Mouse (Mus musculus): ENCODE results near the gene Pla2g2c. TPM values are rescaled to one million over a fixed set of nuclear protein-coding genes. Genes with fewer than 3 reads are reported as not detected.

The Pla2g2c gene
- polyA plus RNA-seq, 1 experiment from 2014 or later, result 0.25 TPM

GRCm38 (mm10) chr4:138755983-138756382 is 31.4 kb downstream of the Pla2g2c start:
- Histone ChIP-seq H3K4me1 (replicated peaks) (0 out of 2 replicates have a peak, but pooled peaks cover 13% of the 10 kb centered on the region), H3K36me3 (no peaks in the 10 kb centered on the region), H3K9ac (no peak overlapping the region), H3K4me3 (replicated peaks) (no peak overlapping the region), H3K27ac (no peak overlapping the region), H3K4me2 (replicated peaks) (no peak overlapping the region), H3K27me3 (replicated peaks) (no peaks in the 10 kb centered on the region), H3K9me3 (no peaks in the 10 kb centered on the region)
- ATAC-seq, result no peak
- 83% methylated on average over 11 of the region's 11 CpGs for WGBS

DNA sequence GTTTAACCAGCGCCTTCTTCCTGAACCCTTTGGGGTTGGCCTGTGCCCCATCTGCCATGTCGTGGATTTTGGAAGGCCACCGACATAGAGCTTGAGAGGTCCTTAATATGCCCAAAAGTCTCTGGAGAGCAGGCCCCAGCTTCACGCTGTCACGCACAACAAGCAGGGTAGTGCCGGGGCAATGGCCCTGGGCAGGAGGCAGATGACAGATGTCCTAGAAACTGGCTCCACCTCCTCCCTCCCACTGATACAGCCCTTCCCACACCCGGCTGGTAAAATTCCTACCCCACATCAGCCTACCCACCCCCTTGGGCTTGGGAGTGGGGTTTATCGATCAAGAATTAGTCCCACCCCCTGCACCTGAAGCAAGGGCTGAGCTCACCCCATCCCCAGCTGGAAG is 32.8 kb downstream of the Pla2g2c start, which contains the start of gene Pla2g2f:
Pla2g2f (minus strand) TSS at position 211 of the 400 bp plus-strand sequence.
- Histone ChIP-seq H3K4me1 (replicated peaks) (0 out of 2 replicates have a peak, but pooled peaks cover 13% of the 10 kb centered on the region), H3K9me3 (no peaks in the 10 kb centered on the region), H3K4me3 (replicated peaks) (no peak within 1 kb of the TSS), H3K27me3 (replicated peaks) (no peaks in the 10 kb centered on the region), H3K4me2 (replicated peaks) (no peak within 1 kb of the TSS), H3K27ac (no peak within 1 kb of the TSS), H3K36me3 (no peaks in the 10 kb centered on the region), H3K9ac (no peak within 1 kb of the TSS)
- WGBS, result 77% methylated on average over 8 of the region's 8 CpGs
- ATAC-seq, result no peak

DNA sequence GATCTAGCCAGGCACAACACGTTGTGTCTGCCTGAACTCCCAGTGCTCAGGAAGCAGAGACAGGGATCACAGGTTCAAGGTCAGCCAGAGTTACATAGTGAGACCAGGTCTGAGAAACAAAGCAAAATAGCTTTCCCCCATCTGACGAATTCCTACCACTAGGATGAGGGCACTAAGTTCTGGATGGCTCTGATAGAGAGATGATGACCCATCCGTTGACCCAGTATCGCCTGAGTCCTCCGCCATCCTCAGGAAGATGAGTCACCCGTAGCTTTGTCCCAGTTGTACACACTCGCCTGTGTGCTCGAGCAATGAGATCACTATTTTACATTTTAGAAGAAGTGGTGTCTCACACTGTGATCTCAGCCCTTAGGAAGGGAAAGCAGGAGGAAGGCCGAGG is 37.7 kb downstream of the Pla2g2c start:
- Histone ChIP-seq H3K4me3 (replicated peaks) (no peak overlapping the region), H3K36me3 (no peaks in the 10 kb centered on the region), H3K9me3 (no peaks in the 10 kb centered on the region), H3K4me1 (replicated peaks) (0 out of 2 replicates have a peak, but pooled peaks cover 3% of the 10 kb centered on the region), H3K27me3 (replicated peaks) (no peaks in the 10 kb centered on the region), H3K4me2 (replicated peaks) (no peak overlapping the region), H3K27ac (no peak overlapping the region), H3K9ac (no peak overlapping the region)
- no peak for ATAC-seq
- WGBS, result 79% methylated on average over 9 of the region's 9 CpGs

GRCm38 (mm10) chr4:138771970-138772369 is 47.4 kb downstream of the Pla2g2c start:
- Histone ChIP-seq H3K4me1 (replicated peaks) (no peaks in the 10 kb centered on the region), H3K4me3 (replicated peaks) (no peak overlapping the region), H3K27me3 (replicated peaks) (no peaks in the 10 kb centered on the region), H3K36me3 (no peaks in the 10 kb centered on the region), H3K4me2 (replicated peaks) (peak overlapping the region; percentile 22; the same call in 1 of the 2 replicates), H3K27ac (peak overlapping the region; percentile 61; the same call in 1 of the 2 replicates), H3K9ac (no peak overlapping the region), H3K9me3 (no peaks in the 10 kb centered on the region)
- 57% methylated on average over 10 of the region's 10 CpGs for WGBS
- peak; percentile 91 for ATAC-seq

DNA sequence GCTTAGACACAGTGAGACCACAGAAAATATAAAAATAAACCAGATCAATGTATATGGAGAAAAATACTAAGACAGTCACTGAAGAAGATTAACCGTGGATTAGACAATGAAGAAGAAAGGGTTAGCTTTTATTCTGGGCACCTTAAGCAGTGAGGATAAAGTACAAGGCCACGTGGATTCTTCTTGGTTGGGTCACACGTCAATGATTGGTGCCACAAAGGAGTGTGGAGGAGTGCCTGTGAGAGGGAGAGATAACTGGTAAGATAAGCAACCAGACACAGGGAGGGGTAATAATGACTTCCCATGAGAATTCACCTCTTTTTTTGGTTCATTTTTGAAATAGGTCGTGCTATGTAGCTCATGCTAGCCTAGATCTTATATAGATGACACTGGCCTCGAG is 47.8 kb downstream of the Pla2g2c start:
- Histone ChIP-seq H3K27me3 (replicated peaks) (no peaks in the 10 kb centered on the region), H3K4me2 (replicated peaks) (no peak overlapping the region), H3K4me3 (replicated peaks) (no peak overlapping the region), H3K4me1 (replicated peaks) (no peaks in the 10 kb centered on the region), H3K27ac (peak overlapping the region; percentile 61; the same call in 1 of the 2 replicates), H3K36me3 (no peaks in the 10 kb centered on the region), H3K9me3 (no peaks in the 10 kb centered on the region), H3K9ac (no peak overlapping the region)
- peak; percentile 44; the same call in 1 of the 2 replicates for ATAC-seq
- 64% methylated on average over 5 of the region's 5 CpGs for WGBS

DNA sequence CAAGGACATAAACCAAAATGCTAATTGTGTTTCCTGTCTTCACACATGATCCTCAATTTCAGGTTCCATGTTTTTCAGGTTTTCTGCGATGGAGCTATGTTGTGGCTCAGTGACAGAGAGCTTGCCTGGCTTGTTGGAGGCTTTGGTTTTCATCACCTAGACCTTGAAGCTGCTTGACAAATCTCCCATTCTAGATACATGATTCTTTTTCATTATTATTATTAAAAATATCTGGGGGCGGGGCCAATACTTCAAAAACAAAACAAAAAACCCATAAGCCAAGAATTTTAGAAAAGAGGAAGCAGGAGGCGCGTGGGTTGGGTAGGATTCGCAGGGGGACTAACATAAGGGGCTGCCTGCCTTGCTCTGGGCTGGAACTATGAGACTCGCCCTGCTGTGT is 50.8 kb downstream of the Pla2g2c start, which contains the start of gene Pla2g2d:
Pla2g2d (plus strand) TSS at position 301 of the 400 bp plus-strand sequence.
- H3K27ac ChIP-seq, result no peak within 1 kb of the TSS
- ATAC-seq, result no peak
- 89% methylated on average over 6 of the region's 6 CpGs for WGBS

DNA sequence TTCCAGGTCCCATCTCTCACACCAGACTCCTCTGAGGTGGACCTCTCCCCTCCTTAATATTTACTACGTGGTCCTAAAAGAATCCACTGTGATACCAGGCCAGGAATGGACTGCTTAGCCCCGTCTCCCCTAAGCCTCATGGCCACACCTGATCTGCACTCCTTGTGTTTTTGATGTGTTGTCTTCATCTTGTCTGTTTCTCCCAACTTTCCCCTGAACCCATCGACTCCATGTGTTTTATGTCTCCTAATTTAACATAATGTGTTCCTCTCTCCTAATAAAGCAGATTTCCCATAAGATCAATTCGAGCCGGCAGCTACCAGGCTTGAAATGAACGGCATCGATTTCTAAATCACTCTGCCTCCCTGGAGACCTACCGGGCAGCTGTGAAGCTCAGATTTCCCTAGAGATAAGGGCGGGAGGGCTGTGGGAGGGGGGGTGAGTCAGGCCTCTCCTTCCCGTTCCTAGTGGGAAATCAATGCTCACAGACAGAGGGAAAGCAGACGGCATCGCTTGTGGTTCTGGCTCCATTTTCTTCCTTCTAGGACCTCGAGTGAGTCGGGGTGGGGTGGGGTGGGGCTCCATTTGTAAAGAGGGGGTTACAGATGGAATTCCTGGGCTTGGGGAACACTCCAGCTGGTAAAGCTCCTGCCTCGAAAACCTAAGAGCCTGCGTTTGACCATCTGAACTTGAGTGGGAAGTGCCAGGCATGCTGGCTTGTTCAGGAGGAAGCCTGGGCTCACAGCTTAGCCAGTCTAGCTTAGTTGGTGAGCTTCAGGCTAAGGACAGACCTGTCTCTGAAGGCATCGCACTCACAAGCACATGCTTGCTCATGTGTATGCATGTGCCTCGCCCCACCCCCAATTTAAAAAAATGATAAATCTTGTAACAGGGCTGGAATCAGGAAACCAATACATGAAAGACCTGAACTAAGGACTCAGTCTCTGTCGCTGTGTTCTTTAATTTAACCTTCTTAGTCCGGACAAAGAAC is 53.1 kb downstream of the Pla2g2c start:
- H3K27me3 ChIP-seq (replicated peaks), result no peaks in the 10 kb centered on the region

More for the DNA sequence above, 50.8 kb downstream of the Pla2g2c start, which contains the start of gene Pla2g2d:
- H3K4me2 ChIP-seq (replicated peaks), result no peak within 1 kb of the TSS
- no peaks in the 10 kb centered on the region for H3K27me3 ChIP-seq (replicated peaks)
- H3K36me3 ChIP-seq, result no peaks in the 10 kb centered on the region
- H3K9me3 ChIP-seq, result no peaks in the 10 kb centered on the region
- no peak within 1 kb of the TSS for H3K4me3 ChIP-seq (replicated peaks)
- H3K9ac ChIP-seq, result no peak within 1 kb of the TSS
- H3K4me1 ChIP-seq (replicated peaks), result peaks cover 4% of the 10 kb centered on the region; the same call in 1 of the 2 replicates

GRCm38 (mm10) chr4:138780300-138780699 is 55.7 kb downstream of the Pla2g2c start:
- Histone ChIP-seq H3K9ac (no peak overlapping the region), H3K4me2 (replicated peaks) (no peak overlapping the region), H3K27me3 (replicated peaks) (no peaks in the 10 kb centered on the region), H3K9me3 (no peaks in the 10 kb centered on the region), H3K36me3 (no peaks in the 10 kb centered on the region), H3K27ac (no peak overlapping the region), H3K4me3 (replicated peaks) (no peak overlapping the region), H3K4me1 (replicated peaks) (peaks cover 4% of the 10 kb centered on the region; the same call in 1 of the 2 replicates)
- ATAC-seq, result no peak
- 84% methylated on average over 5 of the region's 5 CpGs for WGBS

More for the DNA sequence above, 53.1 kb downstream of the Pla2g2c start:
- Histone ChIP-seq H3K4me1 (replicated peaks) (peaks cover 4% of the 10 kb centered on the region; the same call in 1 of the 2 replicates), H3K4me2 (replicated peaks) (no peak overlapping the region), H3K9me3 (no peaks in the 10 kb centered on the region), H3K4me3 (replicated peaks) (no peak overlapping the region), H3K9ac (no peak overlapping the region), H3K27ac (no peak overlapping the region), H3K36me3 (no peaks in the 10 kb centered on the region)
- 33% methylated on average over 20 of the region's 20 CpGs for WGBS
- no peak for ATAC-seq

DNA sequence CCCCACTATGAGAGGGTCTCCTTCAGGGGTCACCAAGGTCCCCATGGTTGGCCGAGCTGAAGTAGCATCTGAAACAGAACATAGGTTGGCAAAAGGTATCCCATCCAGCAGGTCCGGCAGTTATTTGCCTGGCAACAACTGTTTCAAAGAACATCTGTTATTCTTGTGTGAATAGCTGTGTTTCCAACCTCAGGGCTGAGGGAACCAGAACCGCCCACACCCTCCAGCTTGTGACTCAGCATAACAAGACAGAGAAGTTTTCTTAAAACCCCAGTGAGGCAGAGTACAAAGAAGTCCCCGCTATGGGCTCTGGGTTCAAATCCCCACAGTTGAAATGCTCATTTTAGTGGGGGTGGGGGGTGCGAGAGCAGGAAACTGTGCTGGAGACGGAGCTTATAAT is 57.5 kb downstream of the Pla2g2c start:
- Histone ChIP-seq H3K4me1 (replicated peaks) (peaks cover 8% of the 10 kb centered on the region; the same call in 1 of the 2 replicates), H3K9me3 (no peaks in the 10 kb centered on the region), H3K27ac (no peak overlapping the region), H3K4me2 (replicated peaks) (no peak overlapping the region), H3K9ac (no peak overlapping the region), H3K36me3 (no peaks in the 10 kb centered on the region), H3K4me3 (replicated peaks) (no peak overlapping the region), H3K27me3 (replicated peaks) (no peaks in the 10 kb centered on the region)
- no peak for ATAC-seq
- 80% methylated on average over 6 of the region's 6 CpGs for WGBS

DNA sequence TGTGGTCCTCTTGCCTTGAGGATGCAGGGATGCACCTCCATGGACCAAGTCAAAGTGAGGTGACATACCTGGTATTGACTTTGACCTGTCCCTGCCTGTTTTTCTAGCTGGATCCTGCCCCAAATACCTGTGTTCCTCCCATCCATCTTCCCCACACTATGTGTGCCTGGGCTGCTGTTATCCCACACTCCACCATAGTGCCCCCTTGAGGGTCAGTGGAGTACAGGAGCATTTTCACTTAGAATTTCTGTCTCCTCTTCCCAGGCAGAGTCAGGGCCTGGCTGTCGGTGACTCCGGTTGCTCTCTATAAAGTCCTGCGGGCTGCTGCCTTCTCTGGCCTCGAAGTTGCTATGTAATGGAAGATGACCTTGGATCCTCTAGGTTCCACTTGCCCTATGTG is 61.1 kb downstream of the Pla2g2c start:
- 48% methylated on average over 4 of the region's 4 CpGs for WGBS

DNA sequence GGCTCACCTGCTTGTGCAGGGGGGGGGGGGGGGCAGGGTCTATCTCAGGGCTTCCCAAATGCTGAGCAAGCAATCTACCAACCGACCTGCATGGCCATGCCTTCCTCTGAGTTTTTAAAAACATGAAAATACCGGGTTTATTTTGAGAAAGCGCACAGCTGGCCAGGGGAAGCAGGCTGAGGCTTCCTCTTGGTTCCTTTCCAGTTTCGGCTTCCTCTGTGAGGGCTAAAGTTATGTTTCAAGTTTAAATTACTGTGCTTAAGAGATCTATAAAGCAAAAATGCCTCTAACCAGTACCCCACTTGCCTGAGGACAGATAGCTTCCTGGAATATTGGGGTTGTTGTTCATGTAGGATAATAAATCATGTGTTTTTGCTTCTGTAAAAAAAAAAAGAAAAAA is 61.5 kb downstream of the Pla2g2c start:
- Histone ChIP-seq H3K27me3 (replicated peaks) (no peaks in the 10 kb centered on the region), H3K9me3 (no peaks in the 10 kb centered on the region), H3K36me3 (no peaks in the 10 kb centered on the region), H3K27ac (no peak overlapping the region), H3K9ac (no peak overlapping the region), H3K4me2 (replicated peaks) (no peak overlapping the region), H3K4me1 (replicated peaks) (peaks cover 3% of the 10 kb centered on the region; the same call in 1 of the 2 replicates), H3K4me3 (replicated peaks) (no peak overlapping the region)
- WGBS, result 36% methylated on average over 4 of the region's 4 CpGs
- ATAC-seq, result no peak

More for the DNA sequence above, 61.1 kb downstream of the Pla2g2c start:
- Histone ChIP-seq H3K4me1 (replicated peaks) (peaks cover 3% of the 10 kb centered on the region; the same call in 1 of the 2 replicates), H3K4me3 (replicated peaks) (no peak overlapping the region), H3K36me3 (no peaks in the 10 kb centered on the region), H3K27ac (no peak overlapping the region), H3K4me2 (replicated peaks) (no peak overlapping the region), H3K27me3 (replicated peaks) (no peaks in the 10 kb centered on the region), H3K9ac (no peak overlapping the region), H3K9me3 (no peaks in the 10 kb centered on the region)
- ATAC-seq, result no peak; the same call in 1 of the 2 replicates

DNA sequence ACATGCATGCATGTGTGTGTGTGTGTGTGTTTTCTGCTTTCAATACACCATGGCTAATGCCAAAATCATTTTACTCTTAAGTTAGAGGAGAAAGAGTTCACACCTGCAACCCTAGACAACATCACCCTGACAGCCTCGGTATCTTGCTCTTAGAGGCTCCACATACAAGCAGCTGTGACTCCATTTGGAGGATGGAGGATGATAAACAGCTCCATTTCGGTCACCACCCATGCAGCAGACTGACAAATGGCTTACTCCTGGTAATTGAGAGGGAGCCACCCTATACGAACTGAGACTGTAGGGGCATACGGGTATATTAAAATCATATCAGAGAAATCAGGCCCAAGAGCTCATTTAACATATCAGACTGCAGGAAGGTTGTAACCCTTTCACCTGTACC is 63.8 kb downstream of the Pla2g2c start:
- no peak for ATAC-seq
- Histone ChIP-seq H3K27ac (no peak overlapping the region), H3K36me3 (no peaks in the 10 kb centered on the region), H3K27me3 (replicated peaks) (no peaks in the 10 kb centered on the region), H3K9ac (no peak overlapping the region), H3K4me3 (replicated peaks) (no peak overlapping the region), H3K4me2 (replicated peaks) (no peak overlapping the region), H3K9me3 (no peaks in the 10 kb centered on the region), H3K4me1 (replicated peaks) (peaks cover 7% of the 10 kb centered on the region; the same call in 1 of the 2 replicates)
- WGBS, result 80% methylated on average over 4 of the region's 4 CpGs
